12 mouse cellular contexts compared by ENCODE assay signal in the genomic region with DNA sequence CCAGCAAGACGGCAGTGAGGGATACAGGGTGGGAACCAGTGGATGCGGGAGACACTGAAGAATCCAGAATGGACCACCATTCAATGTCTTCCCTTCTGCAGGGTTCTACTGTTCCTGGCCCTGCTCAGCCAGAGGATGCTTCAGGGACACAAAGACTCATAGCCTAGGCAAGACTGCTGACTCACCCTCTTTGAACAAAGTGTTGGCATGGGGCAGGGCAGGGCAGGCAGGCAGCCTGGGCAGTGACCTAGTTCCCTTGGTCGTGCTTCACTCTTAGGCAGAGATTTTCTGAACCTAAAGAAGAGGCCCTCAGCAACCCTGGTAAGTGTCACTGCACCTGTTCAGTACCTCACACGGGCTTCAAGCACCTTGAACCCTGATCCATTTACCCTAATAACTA. TPM values are rescaled to one million over a fixed set of nuclear protein-coding genes. Genes with fewer than 3 reads are reported as not detected.
A peak's percentile ranks its signal among the peaks of the same experiment; 100 is the strongest.
DNase-seq lines count a peak whose midpoint lies in the region; ATAC-seq and TF ChIP-seq lines count a peak whose summit lies in the region.
"Had no signal": no experiment of that assay in that cellular context is flagged by ENCODE, and none has a peak within 500 bp of the region (broad histone marks: within the 10 kb centered on the region; RNA-seq: fewer than 3 reads in every experiment).

No protein-coding gene starts in this region.

- 62% methylated on average over 4 of the region's 4 CpGs for WGBS in olfactory bulb, adult 2 months
- WGBS in forebrain, embryonic 12.5 days, result 90% methylated on average over 4 of the region's 4 CpGs

- peaks cover 12% of the 10 kb centered on the region for H3K4me1 ChIP-seq in olfactory bulb, adult 2 months (ENCODE audit: control insufficient read depth, insufficient read depth, low read length)
- no peaks in the 10 kb centered on the region for H3K4me1 ChIP-seq in forebrain, embryonic 12.5 days
- H3K4me1 ChIP-seq: embryonic facial prominence, embryonic 15.5 days had no signal

- no peaks in the 10 kb centered on the region for H3K9me3 ChIP-seq in forebrain, embryonic 12.5 days
- H3K9me3 ChIP-seq: embryonic facial prominence, embryonic 15.5 days; heart, embryonic 13.5 days had no signal

- DNase-seq in adrenal gland, adult (ENCODE audit: inconsistent age in 2 of 2, low spot score in 1 of 2), result peak; percentile 83 to 91
- no peak for DNase-seq in adrenal gland, postnatal 4 days (ENCODE audit: low spot score in 2 of 2)
- peak; percentile 47 to 65 for DNase-seq in lung, adult 18-20 months
- no peak for DNase-seq in lung, postnatal 4 days
- DNase-seq in heart, postnatal 14 days, result peak; percentile 22 to 30
- DNase-seq in right cerebral cortex, postnatal 4 days, result no peak
- DNase-seq: layer of hippocampus, postnatal 36 days; thymus, adult 18-20 months had no signal

- TF ChIP-seq POLR2A in olfactory bulb, adult 2 months (IDR thresholded peaks at IDR 0.05; ENCODE audit: insufficient read depth, low read depth, low read length), result no peak

- no peaks in the 10 kb centered on the region for H3K27me3 ChIP-seq in forebrain, embryonic 12.5 days
- H3K27me3 ChIP-seq: embryonic facial prominence, embryonic 15.5 days; heart, embryonic 13.5 days had no signal

- intact Hi-C loops in heart, postnatal 14 days (cut with DNase I), result loop anchor here (2.0 kb wide), 1 partner anchor 15 kb away; no protein-coding TSS in a partner anchor

- no peak overlapping the region for H3K9ac ChIP-seq in forebrain, embryonic 12.5 days
- H3K9ac ChIP-seq: embryonic facial prominence, embryonic 15.5 days; heart, embryonic 13.5 days had no signal

- H3K4me2 ChIP-seq in forebrain, embryonic 12.5 days, result no peak overlapping the region
- H3K4me2 ChIP-seq: embryonic facial prominence, embryonic 15.5 days; heart, embryonic 13.5 days had no signal

- TF ChIP-seq CTCF in olfactory bulb, adult 2 months (IDR thresholded peaks at IDR 0.05; ENCODE audit: insufficient read depth, low read depth, low read length), result no peak

- no peak for ATAC-seq in forebrain, embryonic 12.5 days (ENCODE audit: low FRiP score)

- H3K4me3 ChIP-seq in olfactory bulb, adult 2 months (ENCODE audit: insufficient read depth, low read depth, low read length), result no peak overlapping the region
- H3K4me3 ChIP-seq in forebrain, embryonic 12.5 days (replicated peaks), result no peak overlapping the region
- H3K4me3 ChIP-seq: embryonic facial prominence, embryonic 15.5 days; heart, embryonic 13.5 days had no signal

- peak overlapping the region; percentile 80 for H3K27ac ChIP-seq in olfactory bulb, adult 2 months (ENCODE audit: insufficient read depth, low read depth, low read length)
- H3K27ac ChIP-seq in forebrain, embryonic 12.5 days, result no peak overlapping the region
- H3K27ac ChIP-seq: embryonic facial prominence, embryonic 15.5 days; heart, embryonic 13.5 days had no signal

- peaks cover 5% of the 10 kb centered on the region; the same call in 1 of the 2 replicates for H3K36me3 ChIP-seq in forebrain, embryonic 12.5 days (replicated peaks)

RNA-seq across cellular contexts. Expression of a gene that starts 7.7 kb away (rescaled TPM):
- total RNA-seq in adrenal gland, postnatal 4 days (2021), result 10 to 100 TPM; 36.4 to 38.1 TPM
- 10 to 100 TPM; 14.4 to 20.0 TPM for total RNA-seq in heart, postnatal 14 days (2021)
- polyA plus RNA-seq in olfactory bulb, adult 2 months (2012; ENCODE audit: insufficient read depth, insufficient read length, low replicate concordance, missing spikeins), result not detected in 2 replicates
- polyA plus RNA-seq in forebrain, embryonic 12.5 days (2016; fragmentation: Nextera tagmentation; extraction: Ambion mirVana), result 35.1 and 36.5 TPM in 2 replicates

RNA-seq across cellular contexts. Expression of a gene that starts 31.2 kb away (rescaled TPM):
- 1 to 10 TPM; 5.1 to 5.2 TPM for total RNA-seq in adrenal gland, postnatal 4 days (2021)
- total RNA-seq in heart, postnatal 14 days (2021), result under 1 TPM; 0.91 to 1.00 TPM
- not detected in 2 replicates for polyA plus RNA-seq in olfactory bulb, adult 2 months (2012; ENCODE audit: insufficient read depth, insufficient read length, low replicate concordance, missing spikeins)
- polyA plus RNA-seq in forebrain, embryonic 12.5 days (2016; fragmentation: Nextera tagmentation; extraction: Ambion mirVana), result 0.66 and 0.79 TPM in 2 replicates

RNA-seq across cellular contexts. Expression of a gene that starts 32.9 kb away (rescaled TPM):
- total RNA-seq in adrenal gland, postnatal 4 days (2021), result 100 to 1,000 TPM in 1 of 2 experiments, 10 to 100 TPM in 1; 97.7 to 115 TPM
- total RNA-seq in heart, postnatal 14 days (2021), result 10 to 100 TPM; 60.6 to 62.7 TPM
- polyA plus RNA-seq in olfactory bulb, adult 2 months (2012; ENCODE audit: insufficient read depth, insufficient read length, low replicate concordance, missing spikeins), result not detected in 2 replicates
- 51.4 and 53.0 TPM in 2 replicates for polyA plus RNA-seq in forebrain, embryonic 12.5 days (2016; fragmentation: Nextera tagmentation; extraction: Ambion mirVana)

RNA-seq across cellular contexts. Expression of a gene that starts 32.9 kb away (rescaled TPM):
- 1 to 10 TPM in 1 of 2 experiments, under 1 TPM in 1; 0.54 to 1.5 TPM for total RNA-seq in adrenal gland, postnatal 4 days (2021)
- total RNA-seq in heart, postnatal 14 days (2021), result under 1 TPM in 1 of 2 experiments, not detected in 1; 0.17 TPM
- polyA plus RNA-seq in olfactory bulb, adult 2 months (2012; ENCODE audit: insufficient read depth, insufficient read length, low replicate concordance, missing spikeins), result not detected in 2 replicates
- 0.09 and 0.72 TPM in 2 replicates for polyA plus RNA-seq in forebrain, embryonic 12.5 days (2016; fragmentation: Nextera tagmentation; extraction: Ambion mirVana)
- polyA plus RNA-seq: heart, embryonic 13.5 days had no signal

RNA-seq across cellular contexts. Expression of a gene that starts 36.9 kb away (rescaled TPM):
- total RNA-seq in adrenal gland, postnatal 4 days (2021), result 10 to 100 TPM; 80.4 to 81.3 TPM
- 10 to 100 TPM; 11.3 to 13.2 TPM for total RNA-seq in heart, postnatal 14 days (2021)
- polyA plus RNA-seq in olfactory bulb, adult 2 months (2012; ENCODE audit: insufficient read depth, insufficient read length, low replicate concordance, missing spikeins), result not detected in 2 replicates
- 51.6 and 55.5 TPM in 2 replicates for polyA plus RNA-seq in forebrain, embryonic 12.5 days (2016; fragmentation: Nextera tagmentation; extraction: Ambion mirVana)

Comparison
In these comparisons a context has a peak if more than half of its experiments do, and no peak if none do; other contexts are left out.
1. DNase-seq: peak in adrenal gland, adult (2 of 2), lung, adult 18-20 months (2 of 2) and heart, postnatal 14 days (2 of 2); none in adrenal gland, postnatal 4 days (0 of 2), lung, postnatal 4 days (0 of 2) and right cerebral cortex, postnatal 4 days (single experiment).